Mouse (Mus musculus): ENCODE measurements at regions not wholly inside any gene's neighbourhood (a gene's known extent, or its start where the extent isn't known, plus 50 kb on each side); places are given as distances from the start of the nearest gene placed in this dataset.
"Not testable (repeated sequence)": the region's sequence is repeated elsewhere in the genome, so short reads cannot be mapped to it uniquely, and the experiment has no call there.

GRCm38 (mm10) chr7:58310096-58310495 is 345.9 kb upstream of the Atp10a start:
- no peak for ATAC-seq (replicated peaks; ENCODE audit: insufficient number of reproducible peaks, low FRiP score, low TSS enrichment, poor library complexity, severe bottlenecking)

GRCm38 (mm10) chr7:58322381-58322780 is 333.6 kb upstream of the Atp10a start:
- no peak for ATAC-seq (replicated peaks; ENCODE audit: insufficient number of reproducible peaks, low FRiP score, low TSS enrichment, poor library complexity, severe bottlenecking)

- ATAC-seq (replicated peaks; ENCODE audit: insufficient number of reproducible peaks, low FRiP score, low TSS enrichment, poor library complexity, severe bottlenecking), result no peak
Measured at GRCm38 (mm10) chr7:58367384-58367783, 288.6 kb upstream of the Atp10a start.

GRCm38 (mm10) chr7:58383401-58383800 is 272.6 kb upstream of the Atp10a start:
- no peak for ATAC-seq (replicated peaks; ENCODE audit: insufficient number of reproducible peaks, low FRiP score, low TSS enrichment, poor library complexity, severe bottlenecking)

GRCm38 (mm10) chr7:58388326-58388725 is 267.6 kb upstream of the Atp10a start:
- no peak for ATAC-seq (replicated peaks; ENCODE audit: insufficient number of reproducible peaks, low FRiP score, low TSS enrichment, poor library complexity, severe bottlenecking)

- ATAC-seq (replicated peaks; ENCODE audit: insufficient number of reproducible peaks, low FRiP score, low TSS enrichment, poor library complexity, severe bottlenecking), result no peak
Measured at GRCm38 (mm10) chr7:58392391-58393115, 263.4 kb upstream of the Atp10a start.

- ATAC-seq (replicated peaks; ENCODE audit: insufficient number of reproducible peaks, low FRiP score, low TSS enrichment, poor library complexity, severe bottlenecking), result no peak
Measured at GRCm38 (mm10) chr7:58397992-58398391, 258.0 kb upstream of the Atp10a start.

GRCm38 (mm10) chr7:58398558-58399144 is 257.3 kb upstream of the Atp10a start:
- no peak for ATAC-seq (replicated peaks; ENCODE audit: insufficient number of reproducible peaks, low FRiP score, low TSS enrichment, poor library complexity, severe bottlenecking)

- ATAC-seq (replicated peaks; ENCODE audit: insufficient number of reproducible peaks, low FRiP score, low TSS enrichment, poor library complexity, severe bottlenecking), result peak; percentile 95
Measured at GRCm38 (mm10) chr7:58399145-58399604, 256.8 kb upstream of the Atp10a start.

GRCm38 (mm10) chr7:58399651-58400050 is 256.3 kb upstream of the Atp10a start:
- 0 out of 2 replicates have a peak, but pooled peaks have one; percentile 12 for ATAC-seq (replicated peaks; ENCODE audit: insufficient number of reproducible peaks, low FRiP score, low TSS enrichment, poor library complexity, severe bottlenecking)

- ATAC-seq (replicated peaks; ENCODE audit: insufficient number of reproducible peaks, low FRiP score, low TSS enrichment, poor library complexity, severe bottlenecking), result no peak
Measured at GRCm38 (mm10) chr7:58400594-58400993, 255.4 kb upstream of the Atp10a start.

GRCm38 (mm10) chr7:58436888-58437625 is 218.9 kb upstream of the Atp10a start:
- no peak for ATAC-seq (replicated peaks; ENCODE audit: insufficient number of reproducible peaks, low FRiP score, low TSS enrichment, poor library complexity, severe bottlenecking)

GRCm38 (mm10) chr7:58442535-58443184 is 213.3 kb upstream of the Atp10a start:
- no peak for ATAC-seq (replicated peaks; ENCODE audit: insufficient number of reproducible peaks, low FRiP score, low TSS enrichment, poor library complexity, severe bottlenecking)

- ATAC-seq (replicated peaks; ENCODE audit: insufficient number of reproducible peaks, low FRiP score, low TSS enrichment, poor library complexity, severe bottlenecking), result no peak
Measured at GRCm38 (mm10) chr7:58443297-58443696, 212.7 kb upstream of the Atp10a start.

GRCm38 (mm10) chr7:58445781-58446180 is 210.2 kb upstream of the Atp10a start:
- ATAC-seq (replicated peaks; ENCODE audit: insufficient number of reproducible peaks, low FRiP score, low TSS enrichment, poor library complexity, severe bottlenecking), result no peak

GRCm38 (mm10) chr7:58446261-58446660 is 209.7 kb upstream of the Atp10a start:
- no peak for ATAC-seq (replicated peaks; ENCODE audit: insufficient number of reproducible peaks, low FRiP score, low TSS enrichment, poor library complexity, severe bottlenecking)

GRCm38 (mm10) chr7:58448727-58449126 is 207.2 kb upstream of the Atp10a start:
- ATAC-seq (replicated peaks; ENCODE audit: insufficient number of reproducible peaks, low FRiP score, low TSS enrichment, poor library complexity, severe bottlenecking), result peak; percentile 94

- peak; percentile 58; the same call in 1 of the 2 replicates for ATAC-seq (replicated peaks; ENCODE audit: insufficient number of reproducible peaks, low FRiP score, low TSS enrichment, poor library complexity, severe bottlenecking)
Measured at GRCm38 (mm10) chr7:58451981-58452380, 204.0 kb upstream of the Atp10a start.

GRCm38 (mm10) chr7:58458146-58458545 is 197.8 kb upstream of the Atp10a start:
- ATAC-seq (replicated peaks; ENCODE audit: insufficient number of reproducible peaks, low FRiP score, low TSS enrichment, poor library complexity, severe bottlenecking), result not testable (repeated sequence)
